Comparison of ENCODE assay signal across 7 mouse cellular contexts in the genomic region with DNA sequence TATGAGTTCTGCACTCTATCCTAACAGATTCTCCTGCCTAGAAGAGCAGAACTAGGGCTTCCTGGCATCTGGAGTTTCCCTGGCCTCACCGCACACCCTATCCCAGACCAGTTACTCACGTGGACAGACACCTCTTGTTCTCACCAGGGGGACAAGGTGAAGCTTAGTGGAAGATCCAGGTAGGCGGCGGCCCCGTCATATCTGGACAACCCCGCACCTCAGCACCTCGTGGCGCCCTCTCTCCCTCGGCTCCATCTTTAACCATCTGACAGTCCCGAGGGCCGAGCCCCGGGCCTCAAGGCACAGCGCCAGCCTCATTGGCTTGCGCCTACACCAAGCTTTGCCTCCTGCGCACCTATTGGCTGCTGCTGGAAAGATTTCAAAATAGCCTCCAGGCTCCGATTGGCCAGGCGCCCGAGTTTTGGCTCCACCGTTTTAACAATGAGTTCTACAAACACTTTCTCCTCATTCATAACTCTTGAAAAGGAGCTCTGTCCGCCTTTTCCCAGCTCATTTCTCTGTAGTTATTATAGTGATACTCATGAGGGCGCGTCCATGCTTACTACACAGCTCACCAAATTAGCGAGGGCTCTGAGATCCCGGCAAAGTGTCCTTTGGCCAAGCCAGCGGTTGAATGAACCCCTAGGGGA. TPM values are rescaled to one million over a fixed set of nuclear protein-coding genes. Genes with fewer than 3 reads are reported as not detected.
DNase-seq lines count a peak whose midpoint lies in the region; ATAC-seq lines count a peak whose summit lies in the region.

Gene 2610318N02Rik (minus strand): TSS at position 297 of the 650 bp plus-strand sequence.

- peak within 1 kb of the TSS; percentile 69 for H3K27ac ChIP-seq in intestine, embryonic 14.5 days (ENCODE audit: low read depth)
- H3K27ac ChIP-seq in midbrain, embryonic 10.5 days (replicated peaks): peak within 1 kb of the TSS; percentile 93

- intact Hi-C loops in gastrocnemius, postnatal 14 days (cut with DNase I; ENCODE audit: low total_unique reads): no loop called here
- intact Hi-C loops in left cerebral cortex, postnatal 4 days (cut with DNase I): no loop called here

- H3K36me3 ChIP-seq in intestine, embryonic 14.5 days (ENCODE audit: control insufficient read depth, insufficient read depth, low read length): peaks cover 18% of the 10 kb centered on the region
- H3K36me3 ChIP-seq in midbrain, embryonic 10.5 days: peaks cover 41% of the 10 kb centered on the region

- H3K4me1 ChIP-seq in intestine, embryonic 14.5 days (replicated peaks; ENCODE audit: control insufficient read depth, insufficient read depth, low read length): peaks cover 13% of the 10 kb centered on the region
- peaks cover 43% of the 10 kb centered on the region for H3K4me1 ChIP-seq in midbrain, embryonic 10.5 days

- no peaks in the 10 kb centered on the region for H3K9me3 ChIP-seq in intestine, embryonic 14.5 days (ENCODE audit: control insufficient read depth, low read length)
- H3K9me3 ChIP-seq in midbrain, embryonic 10.5 days (replicated peaks): no peaks in the 10 kb centered on the region

- peak within 1 kb of the TSS; percentile 79 for H3K4me2 ChIP-seq in intestine, embryonic 14.5 days (ENCODE audit: low read length)

- ATAC-seq in common myeloid progenitor, adult 5-6 weeks (replicated peaks; ENCODE audit: low read depth, poor library complexity, severe bottlenecking): peak; percentile 97
- ATAC-seq in intestine, embryonic 14.5 days (replicated peaks; ENCODE audit: low FRiP score, low TSS enrichment, low read depth): peak; percentile 94

- WGBS in intestine, embryonic 14.5 days: under 1% methylated on average over 25 of the region's 25 CpGs
- WGBS in midbrain, embryonic 10.5 days: under 1% methylated on average over 25 of the region's 25 CpGs

- peak within 1 kb of the TSS; percentile 45 for H3K9ac ChIP-seq in intestine, embryonic 14.5 days (ENCODE audit: low read length)

- DNase-seq in adrenal gland, adult 18-20 months (ENCODE audit: low spot score in 2 of 2): peak; percentile 62 to 67
- peak; percentile 30 for DNase-seq in gastrocnemius, postnatal 14 days
- DNase-seq in intestine, embryonic 14.5 days (ENCODE audit: low spot score): peak; percentile 91
- peak; percentile 81 for DNase-seq in left cerebral cortex, postnatal 4 days
- DNase-seq in midbrain, embryonic 10.5 days (ENCODE audit: low spot score): peak; percentile 90
- DNase-seq in right cerebral cortex, postnatal 36 days (ENCODE audit: low spot score in 2 of 2): peak; percentile 48 to 63

- peak within 1 kb of the TSS; percentile 64 for H3K4me3 ChIP-seq in intestine, embryonic 14.5 days (ENCODE audit: low read depth, low read length)
- peak within 1 kb of the TSS; percentile 72 for H3K4me3 ChIP-seq in midbrain, embryonic 10.5 days

- H3K27me3 ChIP-seq in intestine, embryonic 14.5 days (replicated peaks; ENCODE audit: control insufficient read depth, insufficient read depth, low read length): no peaks in the 10 kb centered on the region
- H3K27me3 ChIP-seq in midbrain, embryonic 10.5 days (ENCODE audit: low read depth, poor library complexity, severe bottlenecking): no peaks in the 10 kb centered on the region

RNA-seq across cellular contexts. Expression of gene 2610318N02Rik, which starts in this region (rescaled TPM):
- under 1 TPM in 1 of 2 experiments, not detected in 1; 0.70 TPM for total RNA-seq in adrenal gland, adult 18-20 months (2021)
- 18.6 and 19.7 TPM in 2 replicates for total RNA-seq in common myeloid progenitor, adult 5-6 weeks (2017)
- not detected for total RNA-seq in gastrocnemius, postnatal 14 days (2021)
- 38.5 TPM in 2 replicates for polyA plus RNA-seq in intestine, embryonic 14.5 days (2014; fragmentation: Nextera tagmentation; extraction: Ambion mirVana)
- total RNA-seq in left cerebral cortex, postnatal 4 days (2021): 1 to 10 TPM; 4.8 to 6.1 TPM
- polyA plus RNA-seq in midbrain, embryonic 10.5 days (2016; fragmentation: Nextera tagmentation; extraction: Ambion mirVana): 153 and 184 TPM in 2 replicates

Comparison
In these comparisons a context has a peak if more than half of its experiments do, and no peak if none do; other contexts are left out.
1. Peak in every context shown above with its lines: DNase-seq, ATAC-seq, H3K4me3 ChIP-seq and H3K27ac ChIP-seq.
2. Peak in DNase-seq in adrenal gland, adult 18-20 months; RNA of the gene not detected or under 1 TPM.
3. Peak in DNase-seq in gastrocnemius, postnatal 14 days; RNA of the gene not detected or under 1 TPM.
4. DNase-seq: peak in every context shown above with its lines; median percentile 91 in intestine, embryonic 14.5 days; 90 in midbrain, embryonic 10.5 days; 81 in left cerebral cortex, postnatal 4 days; 64 in adrenal gland, adult 18-20 months; 56 in right cerebral cortex, postnatal 36 days; 30 in gastrocnemius, postnatal 14 days.